Mouse (Mus musculus) myocyte (in vitro differentiated cells): ENCODE results near the gene Fam181b. TPM values are rescaled to one million over a fixed set of nuclear protein-coding genes. Genes with fewer than 3 reads are reported as not detected.

ENCODE experiments used
- H3K27me3 ChIP-seq: one replicate; pipeline ENCODE4 v1.6.1; 2011; ENCODE audit not compliant: control insufficient read depth, insufficient read depth, insufficient read length
- H3K36me3 ChIP-seq: one replicate; pipeline ENCODE4 v1.6.1; 2011; ENCODE audit not compliant: control insufficient read depth, insufficient read depth
- H3K4me2 ChIP-seq: one replicate; pipeline ENCODE4 v1.6.1; 2011; ENCODE audit warnings: low read depth, control low read depth
- H3K4me3 ChIP-seq: one replicate; pipeline ENCODE4 v1.5.1; 2011; ENCODE audit warnings: mild to moderate bottlenecking, control low read depth, moderate library complexity
- H3K79me2 ChIP-seq: one replicate; pipeline ENCODE4 v1.6.1; 2011; ENCODE audit not compliant: control insufficient read depth, insufficient read depth
- H3ac ChIP-seq: one replicate; pipeline ENCODE4 v1.6.1; 2011; ENCODE audit not compliant: control insufficient read depth, insufficient read length
- CEBPB ChIP-seq: IDR thresholded peaks from 2 replicates; pipeline ENCODE4 v1.6.1; 2011; ENCODE audit warnings: mild to moderate bottlenecking, moderate library complexity; ENCODE audit not compliant: poor library complexity, insufficient read depth, severe bottlenecking
- MYOD1 ChIP-seq, 3 experiments: IDR thresholded peaks; one replicate each; pipeline ENCODE4 v1.6.1; 2011; ENCODE audit warnings: control low read depth in 2 of 3, low read depth in 2 of 3, mild to moderate bottlenecking in 2 of 3, moderate library complexity in 1 of 3; ENCODE audit not compliant: insufficient read length in 2 of 3, control insufficient read depth in 1 of 3
- MYOG ChIP-seq, 3 experiments: IDR thresholded peaks; one replicate each; pipeline ENCODE4 v1.6.1; 2011; ENCODE audit warnings: control low read depth in 2 of 3, low read depth in 2 of 3, mild to moderate bottlenecking in 2 of 3; ENCODE audit not compliant: insufficient read length in 2 of 3, control insufficient read depth in 1 of 3, insufficient read depth in 1 of 3
- POLR2A ChIP-seq: IDR thresholded peaks from one replicate; pipeline ENCODE4 v1.6.1; 2011; ENCODE audit warnings: low read depth, mild to moderate bottlenecking, control low read depth, moderate library complexity; ENCODE audit not compliant: insufficient read length
- POLR2AphosphoS2 ChIP-seq: IDR thresholded peaks from one replicate; pipeline ENCODE4 v1.6.1; 2011; ENCODE audit warnings: low read depth, control low read depth; ENCODE audit not compliant: insufficient read length
- TCF3 ChIP-seq: IDR thresholded peaks from one replicate; pipeline ENCODE4 v1.6.1; 2011; ENCODE audit warnings: low read depth, control low read depth; ENCODE audit not compliant: insufficient read length
- USF1 ChIP-seq: IDR thresholded peaks from one replicate; pipeline ENCODE4 v1.6.1; 2011; ENCODE audit warnings: low read depth, mild to moderate bottlenecking, control low read depth, moderate library complexity
- polyA plus RNA-seq: library from polyadenylated mRNA; unstranded; fragments of >200 nt; fragmentation: generic; extraction: Trizol; gene quantifications from one replicate; pipeline ENCODE4 v1.2.1, GENCODE M21; 2012; ENCODE audit warnings: missing spikeins

Fam181b gene
- polyA plus RNA-seq, 1 experiment: 0.04 TPM

- Histone ChIP-seq H3K79me2 (no peaks in the 10 kb centered on the region), H3K36me3 (no peaks in the 10 kb centered on the region), H3K4me3 (no peak overlapping the region), H3K4me2 (no peak overlapping the region), H3K27me3 (no peaks in the 10 kb centered on the region), H3ac (no peak overlapping the region)
- no peak for TF ChIP-seq MYOG (IDR thresholded peaks at IDR 0.05; ENCODE audit: control insufficient read depth in 1 of 3, insufficient read depth in 1 of 3, insufficient read length in 2 of 3, low read depth in 2 of 3)
- no peak for TF ChIP-seq POLR2A
- no peak for TF ChIP-seq USF1
- no peak for TF ChIP-seq TCF3
- TF ChIP-seq MYOD1 (IDR thresholded peaks at IDR 0.05; ENCODE audit: control insufficient read depth in 1 of 3, insufficient read length in 2 of 3, low read depth in 2 of 3): no peak
- no peak for TF ChIP-seq CEBPB
- no peak for TF ChIP-seq POLR2AphosphoS2
These were observed 44.3 kb downstream of the Fam181b start for GRCm38 (mm10) chr7:93123936-93124335.

Other genes with a start within 250 kb of the Fam181b start
- 2.0 TPM for gene Ddias, start 205.6 kb upstream of the Fam181b start, polyA plus RNA-seq
- gene Prcp, start 205.4 kb upstream of the Fam181b start, polyA plus RNA-seq: 10.8 TPM